Mouse (Mus musculus) 416B (cell line): ENCODE data around the gene Eef2.
A peak's percentile ranks its signal among the peaks of the same experiment; 100 is the strongest.

Experiments used
- DNase-seq: peaks from one replicate; pipeline ENCODE4 v3.0.0; 2011; ENCODE audit warnings: low read depth

Gene Eef2

GRCm38 (mm10) chr10:81176466-81177271 is at the start of gene Eef2:
Eef2 (plus strand) TSS chr10:81176631.
- DNase-seq: peak; percentile 97

DNA sequence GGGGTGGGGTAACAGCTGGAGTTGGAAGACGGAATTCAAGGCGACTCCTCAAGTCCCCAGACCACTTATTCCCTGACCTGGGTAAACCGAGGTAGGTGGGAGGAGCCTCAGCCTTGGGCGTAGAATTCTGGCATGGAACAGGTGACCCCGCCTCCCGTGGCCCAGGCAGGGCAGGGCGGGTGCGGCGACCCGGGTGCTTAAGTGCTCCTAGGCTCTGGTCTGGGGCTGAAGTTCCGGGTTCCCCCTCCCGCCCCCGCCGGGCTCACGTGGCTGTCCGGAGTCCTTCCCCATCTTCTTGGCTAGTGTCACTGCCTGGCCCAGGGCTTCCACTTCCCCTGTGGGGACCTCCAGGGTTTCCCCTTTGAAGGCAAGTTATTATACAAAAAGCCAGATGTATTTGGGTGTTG is 42.2 kb upstream of the Eef2 start:
- DNase-seq: peak; percentile 94

DNA sequence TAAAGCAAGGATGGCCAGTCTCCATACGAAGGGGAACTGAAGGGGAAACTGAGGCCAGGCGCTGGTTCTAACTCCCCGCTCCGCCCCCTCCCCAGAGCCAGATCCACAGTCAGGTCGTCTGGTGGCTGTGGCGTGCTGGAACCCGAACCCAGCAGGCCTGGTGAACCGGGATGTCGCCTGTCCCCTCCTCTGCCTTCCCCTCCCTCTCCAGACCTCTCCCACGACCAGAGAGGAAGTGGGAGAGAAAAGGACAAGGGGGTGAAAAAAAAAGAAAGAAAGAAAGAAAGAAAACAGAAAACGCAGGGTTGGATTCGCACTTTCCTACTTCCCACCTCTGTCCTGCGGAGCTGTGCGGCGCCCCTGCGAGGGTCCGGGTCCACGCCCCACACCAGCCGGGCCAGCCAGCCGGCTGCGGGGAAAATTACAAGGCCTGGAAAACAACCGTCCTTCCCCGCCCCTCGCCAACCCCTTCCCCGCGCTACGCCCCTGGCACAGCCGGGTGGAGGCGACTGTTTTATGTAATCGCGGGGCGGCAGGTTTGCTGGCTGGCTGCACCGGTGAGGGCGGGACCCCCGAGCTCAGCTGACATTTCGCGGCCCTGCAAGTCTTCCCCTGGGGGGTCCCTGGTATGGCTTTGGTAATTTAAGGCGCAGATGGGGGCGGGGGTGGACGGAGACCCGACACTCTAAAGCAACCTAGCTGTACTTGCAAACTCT is 41.3 kb upstream of the Eef2 start, which contains the start of gene Zbtb7a:
TSS of gene Zbtb7a (plus strand) at position 255 of the 716 bp plus-strand sequence.
- peak; percentile 49 for DNase-seq

DNA sequence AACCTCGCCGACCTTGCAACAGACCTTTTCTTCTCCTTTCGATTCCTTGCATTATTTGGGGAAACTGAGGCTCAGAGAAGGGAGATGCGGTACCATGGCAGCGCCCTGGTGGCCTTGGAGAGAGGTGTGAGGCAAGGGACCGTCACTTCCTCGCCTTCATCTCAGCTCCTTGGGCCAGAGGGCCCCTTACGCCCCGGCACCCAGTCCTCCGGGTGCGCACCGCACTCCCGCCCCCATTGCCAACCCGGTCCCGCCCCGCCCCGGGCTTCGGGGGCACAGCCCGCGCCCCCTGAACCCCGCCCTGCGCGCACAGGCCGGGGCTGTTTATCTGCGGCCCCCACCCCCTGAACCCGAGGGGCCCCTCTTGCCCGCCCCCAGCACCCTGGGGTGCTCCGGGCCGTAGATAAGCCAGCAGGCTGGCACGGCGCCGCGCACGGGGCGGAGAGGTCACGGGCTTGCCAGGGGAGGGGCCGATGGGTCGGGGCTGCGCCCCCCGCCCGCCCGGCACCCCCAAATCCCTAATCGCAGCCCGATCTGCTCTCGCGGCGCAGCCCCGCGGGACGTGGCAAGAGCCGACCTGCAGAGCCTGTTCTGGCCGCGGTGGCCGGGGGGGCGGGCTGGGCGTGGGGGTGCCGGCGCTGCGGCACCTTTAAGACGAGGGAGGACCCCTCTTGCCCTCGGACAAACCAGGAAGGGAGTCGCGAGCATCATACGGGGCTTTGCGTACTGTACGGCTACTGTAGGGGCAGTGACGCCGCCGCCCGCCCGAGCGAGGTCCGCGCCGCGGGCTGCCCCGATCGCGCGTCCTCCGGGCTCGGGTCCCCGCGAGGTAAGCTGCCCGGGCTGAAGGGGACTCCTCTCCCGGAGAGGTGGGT is 40.4 kb upstream of the Eef2 start:
- DNase-seq: peak; percentile 86

DNA sequence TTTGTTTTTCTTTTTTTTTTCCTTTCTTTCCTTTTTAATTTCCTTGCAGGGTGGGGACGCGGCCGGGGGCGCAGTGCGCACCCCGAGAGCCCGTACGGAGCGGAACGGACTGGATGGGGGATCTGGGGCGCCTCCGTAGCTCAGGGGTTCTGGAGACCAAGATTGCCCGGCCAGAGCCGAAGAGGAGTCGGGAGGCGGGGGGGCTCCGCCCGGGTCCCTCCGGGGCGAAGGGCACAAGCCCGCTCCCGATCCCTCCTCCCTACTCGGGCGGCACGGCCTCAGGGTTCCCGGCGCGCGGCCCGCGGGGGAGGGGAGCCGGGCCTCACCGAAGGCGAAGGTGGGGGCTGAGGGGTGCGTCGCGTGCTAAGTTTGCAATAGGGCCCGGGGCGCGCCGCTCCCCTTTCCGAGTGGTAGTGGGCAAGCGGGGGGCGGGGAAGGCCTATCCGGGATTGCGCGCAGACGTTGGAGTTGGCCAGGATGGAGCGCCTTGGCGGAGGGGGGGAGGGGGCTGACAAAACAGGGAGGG is 39.7 kb upstream of the Eef2 start:
- DNase-seq: no peak

GRCm38 (mm10) chr10:81137252-81138130 is 38.9 kb upstream of the Eef2 start:
- DNase-seq: peak; percentile 99

DNA sequence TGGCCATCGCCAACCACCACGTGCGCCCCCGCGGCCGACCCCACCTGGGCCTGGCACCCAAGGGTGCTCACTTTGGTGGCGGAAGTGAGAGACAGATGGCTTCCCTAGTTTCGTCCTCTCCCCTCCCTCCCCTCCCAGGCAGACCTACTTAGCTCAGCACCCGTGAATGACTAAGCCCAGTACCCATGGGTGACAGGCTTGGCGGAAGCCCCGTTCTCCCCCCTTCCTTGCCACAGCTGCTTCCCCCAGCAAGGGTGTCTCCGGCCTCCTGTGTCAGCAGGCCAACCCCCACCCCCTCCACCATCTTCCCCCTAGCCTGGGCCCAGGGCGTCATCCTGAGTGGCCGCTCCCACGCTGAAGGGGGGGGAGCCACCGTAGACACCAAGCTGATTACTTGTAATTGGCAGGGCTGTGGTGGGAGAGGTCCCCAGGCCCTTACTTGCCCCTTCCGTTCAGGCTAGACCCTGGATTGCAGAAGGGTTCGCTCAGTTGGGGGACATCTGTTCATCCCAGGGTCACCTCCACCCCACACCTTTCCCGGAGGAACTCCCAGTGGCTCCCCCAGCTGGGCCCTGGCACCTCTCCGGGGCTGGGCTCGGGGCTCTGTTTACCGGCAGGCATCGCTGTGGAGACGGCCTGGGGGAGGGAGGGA is 38.2 kb upstream of the Eef2 start:
- DNase-seq: peak; percentile 85

DNA sequence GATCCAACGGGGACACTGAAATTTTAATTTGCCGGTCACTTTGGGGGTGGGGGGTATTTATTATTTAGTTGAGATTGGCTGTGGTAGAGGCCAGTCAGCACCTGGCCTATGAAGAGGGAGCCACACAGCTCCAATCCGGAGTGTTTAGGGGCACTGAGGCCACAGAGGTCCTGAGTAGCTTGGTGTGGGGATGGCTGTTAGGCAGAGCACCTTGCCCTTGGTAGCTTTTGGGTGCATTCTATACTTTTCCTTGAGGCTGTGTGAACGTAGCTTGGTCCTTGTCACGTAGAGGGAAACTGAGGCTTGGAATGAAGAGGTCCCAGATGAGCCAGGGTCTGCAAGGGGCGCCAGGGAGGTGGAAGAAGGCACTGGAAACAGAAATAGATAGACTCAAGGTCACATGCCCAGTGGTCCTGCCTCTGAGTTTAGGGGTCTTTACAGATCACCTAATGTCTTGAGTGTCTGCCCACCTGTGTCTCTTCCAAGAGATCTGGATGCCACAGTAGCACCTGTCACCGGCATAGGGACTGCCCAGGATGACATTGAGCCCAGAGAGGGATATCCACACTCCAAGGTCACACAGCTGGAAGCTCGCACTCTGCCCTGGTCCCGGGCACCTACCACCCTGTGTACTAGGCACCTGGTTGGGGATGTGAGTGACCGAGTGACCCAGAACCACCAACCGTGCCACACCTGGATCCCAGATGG is 37.5 kb upstream of the Eef2 start:
- no peak for DNase-seq

DNA sequence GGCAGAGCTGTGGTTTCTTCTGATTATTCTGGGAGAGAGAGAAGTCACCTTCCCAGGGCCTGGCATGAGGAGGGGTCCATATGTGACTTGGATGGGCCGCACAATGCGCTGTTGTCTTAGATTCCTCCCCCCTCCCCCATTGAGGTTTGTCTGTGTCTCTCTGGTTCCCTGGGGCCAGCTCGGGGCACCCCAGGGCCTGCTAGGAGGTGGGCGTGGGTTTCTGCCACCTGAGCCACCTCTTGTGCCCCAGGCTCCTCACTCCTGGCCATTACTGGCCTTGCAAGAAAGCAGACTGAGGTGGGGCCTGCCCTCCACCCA is 36.9 kb upstream of the Eef2 start:
- no peak for DNase-seq

- no peak for DNase-seq
Observed at GRCm38 (mm10) chr10:81140005-81140404, 36.4 kb upstream of the Eef2 start.

GRCm38 (mm10) chr10:81140717-81141454 is 35.5 kb upstream of the Eef2 start:
- DNase-seq: peak; percentile 55

- no peak for DNase-seq
Observed at GRCm38 (mm10) chr10:81141455-81142210, 34.8 kb upstream of the Eef2 start.

DNA sequence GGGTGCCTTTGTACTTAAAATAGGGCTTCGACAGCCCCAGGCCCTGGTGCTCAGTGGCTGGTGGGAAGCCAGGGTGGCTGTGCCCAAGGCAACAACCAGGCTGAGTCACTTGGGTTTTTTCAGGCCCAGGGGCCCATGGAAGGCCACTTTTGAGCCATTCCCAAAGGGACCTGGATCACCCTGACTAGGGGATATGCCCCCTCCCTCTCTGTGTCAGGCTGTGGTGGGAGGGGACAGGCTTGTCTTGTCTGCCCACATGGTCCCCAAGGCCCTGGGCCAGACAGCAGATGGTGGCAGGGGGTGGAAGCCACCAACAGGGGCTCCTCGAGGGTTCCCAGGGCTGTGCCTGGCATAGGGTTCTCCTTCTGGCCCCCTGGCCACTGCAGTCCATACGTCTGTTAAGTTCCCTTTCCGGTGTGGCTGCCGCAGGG is 33.9 kb upstream of the Eef2 start:
- DNase-seq: no peak

- DNase-seq: peak; percentile 81
Observed at GRCm38 (mm10) chr10:81143157-81143633, 33.2 kb upstream of the Eef2 start.

GRCm38 (mm10) chr10:81143845-81144437 is 32.5 kb upstream of the Eef2 start:
- no peak for DNase-seq

DNA sequence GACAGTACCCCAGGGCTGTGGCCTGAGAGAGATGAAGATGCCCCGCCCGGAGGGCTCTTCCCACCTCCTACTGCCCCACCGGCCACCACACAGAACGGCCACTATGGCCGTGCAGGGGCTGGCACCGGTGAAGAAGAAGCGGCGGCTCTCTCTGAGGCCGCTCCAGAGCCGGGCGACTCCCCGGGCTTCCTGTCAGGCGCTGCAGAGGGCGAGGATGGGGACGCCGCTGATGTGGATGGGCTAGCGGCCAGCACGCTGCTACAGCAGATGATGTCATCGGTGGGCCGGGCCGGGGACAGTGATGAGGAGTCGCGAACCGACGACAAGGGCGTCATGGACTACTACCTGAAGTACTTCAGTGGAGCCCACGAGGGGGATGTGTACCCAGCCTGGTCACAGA is 31.8 kb upstream of the Eef2 start:
- no peak for DNase-seq

DNA sequence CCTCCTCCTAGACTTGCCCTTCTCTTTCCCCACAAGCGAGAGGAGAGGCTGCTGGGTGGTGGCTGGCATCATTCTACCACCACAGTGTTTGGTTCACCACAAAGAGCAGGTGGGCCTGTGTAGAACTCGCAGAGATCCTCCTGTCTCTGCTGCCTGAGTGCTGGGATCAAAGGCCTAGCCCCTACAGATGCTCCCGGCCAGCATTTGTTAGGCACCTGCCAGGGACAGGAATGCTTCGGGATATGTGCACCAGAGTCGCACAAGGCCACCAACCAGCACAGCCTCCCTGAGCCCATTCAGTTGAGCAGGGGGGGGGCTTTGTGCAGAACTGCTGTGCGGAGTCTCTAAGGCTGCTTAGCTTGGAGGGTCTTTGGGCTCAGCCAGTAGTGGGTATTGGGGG is 31.1 kb upstream of the Eef2 start:
- no peak for DNase-seq

DNA sequence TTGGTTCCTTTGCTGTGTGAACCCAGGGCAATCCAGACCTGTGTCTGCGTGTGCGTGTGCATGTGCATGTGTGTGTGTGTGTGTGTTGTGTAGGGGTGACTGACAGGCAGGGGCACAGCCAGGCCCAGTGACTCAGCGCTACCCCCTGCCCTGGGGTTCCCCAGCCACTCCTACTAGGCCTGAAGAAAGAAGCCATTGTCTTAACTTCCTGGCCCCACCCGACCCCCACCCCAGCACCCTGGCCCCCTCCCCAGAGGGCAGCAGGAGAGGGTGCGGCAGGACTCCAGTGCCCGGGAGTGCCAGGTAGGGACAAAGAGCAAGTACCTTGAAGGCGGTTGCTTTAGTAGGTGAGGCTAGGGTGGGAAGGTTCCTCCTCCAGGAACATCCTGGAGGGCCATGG is 30.7 kb upstream of the Eef2 start:
- peak; percentile 48 for DNase-seq
